Mouse (Mus musculus) hindbrain, embryonic 10.5 days (tissue): ENCODE results near the gene Tomt. TPM values are rescaled to one million over a fixed set of nuclear protein-coding genes. Genes with fewer than 3 reads are reported as not detected.
A peak's percentile ranks its signal among the peaks of the same experiment; 100 is the strongest.
"Not testable (repeated sequence)": the region's sequence is repeated elsewhere in the genome, so short reads cannot be mapped to it uniquely, and the experiment has no call there.

Experiments
- DNase-seq: peaks from one replicate; pipeline ENCODE4 v3.0.0-alpha.2; 2017; ENCODE audit warnings: low spot score
- H3K27ac ChIP-seq: fragments of 300-500 bp; sonication (generic); 2 replicates; pipeline ENCODE4 v1.5.1; 2016; ENCODE audit warnings: mild to moderate bottlenecking, moderate library complexity
- H3K27me3 ChIP-seq: fragments of 300-500 bp; sonication (generic); 2 replicates; pipeline ENCODE4 v1.6.1; 2016; ENCODE audit warnings: mild to moderate bottlenecking; ENCODE audit not compliant: poor library complexity, insufficient read depth, severe bottlenecking
- H3K36me3 ChIP-seq: fragments of 300-500 bp; sonication (generic); 2 replicates; pipeline ENCODE4 v1.6.1; 2016; ENCODE audit warnings: mild to moderate bottlenecking, moderate library complexity
- H3K4me1 ChIP-seq: fragments of 300-500 bp; sonication (generic); replicated peaks from 2 replicates; pipeline ENCODE4 v1.6.1; 2016; ENCODE audit warnings: mild to moderate bottlenecking
- H3K4me3 ChIP-seq: fragments of 300-500 bp; sonication (generic); 2 replicates; pipeline ENCODE4 v1.5.1; 2016; ENCODE audit warnings: mild to moderate bottlenecking, moderate library complexity
- H3K9me3 ChIP-seq: fragments of 300-500 bp; sonication (generic); 2 replicates; pipeline ENCODE4 v1.6.1; 2016; ENCODE audit warnings: mild to moderate bottlenecking, moderate library complexity
- WGBS: fragments of 180-500 bp; shearing (Covaris S2); methylation state at CpG from one replicate; pipeline ENCODE4 v1.1.7; 2016; 5-methylcytosine and 5-hydroxymethylcytosine counted together
- polyA plus RNA-seq: library from polyadenylated mRNA; unstranded; fragments of >200 nt; fragmentation: Nextera tagmentation; extraction: Ambion mirVana; gene quantifications from 2 replicates; pipeline ENCODE4 v1.2.1, GENCODE M21; 2016

Gene Tomt
- polyA plus RNA-seq, 1 experiment from 2014 or later: 0.31 TPM

- Histone ChIP-seq H3K4me3 (peak overlapping the region; percentile 93), H3K36me3 (peaks cover 15% of the 10 kb centered on the region; the same call in 1 of the 2 replicates), H3K27ac (peak overlapping the region; percentile 96), H3K9me3 (no peaks in the 10 kb centered on the region), H3K27me3 (no peaks in the 10 kb centered on the region), H3K4me1 (peaks cover 27% of the 10 kb centered on the region)
- DNase-seq: no peak
- WGBS: 8% methylated on average over 15 of the region's 15 CpGs
Observed at GRCm38 (mm10) chr7:101933300-101933699, 27.1 kb upstream of the Tomt start.

GRCm38 (mm10) chr7:101932551-101932950, 26.4 kb upstream of the Tomt start:
- Histone ChIP-seq H3K4me3 (peak overlapping the region; percentile 93), H3K4me1 (peaks cover 27% of the 10 kb centered on the region), H3K9me3 (no peaks in the 10 kb centered on the region), H3K27ac (no peak overlapping the region), H3K36me3 (peaks cover 9% of the 10 kb centered on the region; the same call in 1 of the 2 replicates), H3K27me3 (no peaks in the 10 kb centered on the region)
- 93% methylated on average over 1 of the region's 1 CpGs for WGBS
- DNase-seq: no peak

- 90% methylated on average over 3 of the region's 3 CpGs for WGBS
- H3K27ac ChIP-seq: no peak overlapping the region
Observed at GRCm38 (mm10) chr7:101928093-101928492, 21.9 kb upstream of the Tomt start.

GRCm38 (mm10) chr7:101925892-101926291, 19.7 kb upstream of the Tomt start:
- not testable (repeated sequence) for H3K27me3 ChIP-seq, H3K4me3 ChIP-seq, DNase-seq, H3K36me3 ChIP-seq, H3K4me1 ChIP-seq, H3K27ac ChIP-seq, H3K9me3 ChIP-seq

More at GRCm38 (mm10) chr7:101928093-101928492, 21.9 kb upstream of the Tomt start:
- no peaks in the 10 kb centered on the region for H3K27me3 ChIP-seq
- peaks cover 8% of the 10 kb centered on the region for H3K4me1 ChIP-seq
- H3K9me3 ChIP-seq: no peaks in the 10 kb centered on the region
- no peak overlapping the region for H3K4me3 ChIP-seq
- H3K36me3 ChIP-seq: no peaks in the 10 kb centered on the region
- DNase-seq: no peak

GRCm38 (mm10) chr7:101918071-101918470, 11.9 kb upstream of the Tomt start:
- Histone ChIP-seq H3K9me3 (no peaks in the 10 kb centered on the region), H3K4me1 (no peaks in the 10 kb centered on the region), H3K4me3 (no peak overlapping the region), H3K27me3 (no peaks in the 10 kb centered on the region), H3K27ac (no peak overlapping the region), H3K36me3 (peaks cover 21% of the 10 kb centered on the region)
- 3% methylated on average over 1 of the region's 1 CpGs for WGBS
- DNase-seq: peak; percentile 69

- 60% methylated on average over 3 of the region's 3 CpGs for WGBS
- DNase-seq: no peak
- H3K36me3 ChIP-seq: peaks cover 66% of the 10 kb centered on the region
Observed at GRCm38 (mm10) chr7:101911982-101912381, 5.8 kb upstream of the Tomt start.

GRCm38 (mm10) chr7:101910138-101910537, 4.0 kb upstream of the Tomt start:
- Histone ChIP-seq H3K4me3 (no peak overlapping the region), H3K27ac (no peak overlapping the region), H3K27me3 (no peaks in the 10 kb centered on the region), H3K4me1 (peaks cover 14% of the 10 kb centered on the region), H3K9me3 (no peaks in the 10 kb centered on the region), H3K36me3 (peaks cover 66% of the 10 kb centered on the region)
- no peak for DNase-seq
- 85% methylated on average over 4 of the region's 4 CpGs for WGBS

More at GRCm38 (mm10) chr7:101911982-101912381, 5.8 kb upstream of the Tomt start:
- no peak overlapping the region for H3K27ac ChIP-seq
- peaks cover 5% of the 10 kb centered on the region for H3K4me1 ChIP-seq
- H3K4me3 ChIP-seq: no peak overlapping the region
- H3K27me3 ChIP-seq: no peaks in the 10 kb centered on the region
- H3K9me3 ChIP-seq: no peaks in the 10 kb centered on the region

- H3K27me3 ChIP-seq: no peaks in the 10 kb centered on the region
- no peak overlapping the region; the same call in 1 of the 2 replicates for H3K27ac ChIP-seq
- H3K9me3 ChIP-seq: no peaks in the 10 kb centered on the region
- H3K36me3 ChIP-seq: peaks cover 48% of the 10 kb centered on the region
- H3K4me3 ChIP-seq: no peak overlapping the region
- DNase-seq: no peak
- peaks cover 18% of the 10 kb centered on the region for H3K4me1 ChIP-seq
- 79% methylated on average over 4 of the region's 4 CpGs for WGBS
Observed at GRCm38 (mm10) chr7:101908367-101908766, 2.2 kb upstream of the Tomt start.

- peaks cover 18% of the 10 kb centered on the region for H3K4me1 ChIP-seq
- 82% methylated on average over 8 of the region's 8 CpGs for WGBS
- peak overlapping the region; percentile 71 for H3K4me3 ChIP-seq
- H3K27me3 ChIP-seq: no peaks in the 10 kb centered on the region
- H3K36me3 ChIP-seq: peaks cover 43% of the 10 kb centered on the region
- DNase-seq: no peak
- 0 out of 2 replicates have a peak, but pooled peaks cover 3% of the 10 kb centered on the region for H3K9me3 ChIP-seq
- peak overlapping the region; percentile 97 for H3K27ac ChIP-seq
Observed at GRCm38 (mm10) chr7:101906696-101907095, 537 bp upstream of the Tomt start.

GRCm38 (mm10) chr7:101905561-101906286, 435 bp downstream of the Tomt start, which contains the start of gene Lamtor1:
TSS of gene Lamtor1 (plus strand) at chr7:101905904.
- no peaks in the 10 kb centered on the region for H3K27me3 ChIP-seq
- peaks cover 39% of the 10 kb centered on the region for H3K36me3 ChIP-seq
- peaks cover 18% of the 10 kb centered on the region for H3K4me1 ChIP-seq
- H3K27ac ChIP-seq: peak within 1 kb of the TSS; percentile 97
- peak; percentile 100 for DNase-seq
- 0 out of 2 replicates have a peak, but pooled peaks cover 3% of the 10 kb centered on the region for H3K9me3 ChIP-seq
- H3K4me3 ChIP-seq: peak within 1 kb of the TSS; percentile 71
- under 1% methylated on average over 61 of the region's 61 CpGs for WGBS

- Histone ChIP-seq H3K4me3 (no peak overlapping the region), H3K27ac (no peak overlapping the region), H3K9me3 (0 out of 2 replicates have a peak, but pooled peaks cover 3% of the 10 kb centered on the region), H3K4me1 (peaks cover 18% of the 10 kb centered on the region), H3K27me3 (no peaks in the 10 kb centered on the region), H3K36me3 (peaks cover 40% of the 10 kb centered on the region)
- DNase-seq: no peak
Observed at GRCm38 (mm10) chr7:101902846-101903245, 3.3 kb downstream of the Tomt start.

- Histone ChIP-seq H3K27me3 (no peaks in the 10 kb centered on the region), H3K9me3 (0 out of 2 replicates have a peak, but pooled peaks cover 3% of the 10 kb centered on the region), H3K4me1 (peaks cover 17% of the 10 kb centered on the region), H3K27ac (no peak overlapping the region), H3K36me3 (peaks cover 40% of the 10 kb centered on the region), H3K4me3 (no peak overlapping the region)
- 92% methylated on average over 10 of the region's 10 CpGs for WGBS
- DNase-seq: no peak
Observed at GRCm38 (mm10) chr7:101901969-101902368, 4.2 kb downstream of the Tomt start.

- WGBS: 93% methylated on average over 16 of the region's 16 CpGs
- 0 out of 2 replicates have a peak, but pooled peaks cover 3% of the 10 kb centered on the region for H3K9me3 ChIP-seq
- no peak overlapping the region for H3K4me3 ChIP-seq
Observed at GRCm38 (mm10) chr7:101900331-101901097, 5.6 kb downstream of the Tomt start.

More at GRCm38 (mm10) chr7:101900331-101901097, 5.6 kb downstream of the Tomt start:
- no peak for DNase-seq
- peaks cover 14% of the 10 kb centered on the region for H3K4me1 ChIP-seq
- H3K36me3 ChIP-seq: peaks cover 40% of the 10 kb centered on the region
- no peaks in the 10 kb centered on the region for H3K27me3 ChIP-seq
- H3K27ac ChIP-seq: no peak overlapping the region
